Mouse (Mus musculus) left cerebral cortex, postnatal 10 days (tissue): ENCODE data around the gene Pdxp. TPM values are rescaled to one million over a fixed set of nuclear protein-coding genes. Genes with fewer than 3 reads are reported as not detected.

Experiments used
- DNase-seq, 2 experiments: peaks; one replicate each; pipeline ENCODE4 v3.0.0; 2021 to 2022; ENCODE audit warnings: low spot score in 2 of 2, mixed read lengths in 1 of 2; ENCODE audit errors: extremely low spot score in 1 of 2
- intact Hi-C: fragments of 180-260 bp; cut with DNase I; formaldehyde crosslinking; loops from one replicate; pipeline ENCODE4 v1.15.1; 2025
- total RNA-seq, 2 experiments: library from RNA; stranded (reverse); gene quantifications; 2 replicates each; pipeline ENCODE4 v1.2.3; 2021

The Pdxp gene
- total RNA-seq, 2 experiments from 2014 or later, result 146 to 158 TPM

GRCm38 (mm10) chr15:78923585-78923984 lies 9.9 kb downstream of the Pdxp start:
- DNase-seq, result no peak
- intact Hi-C loops, result no loop called here

- intact Hi-C loops, result no loop called here
Observed at GRCm38 (mm10) chr15:78925129-78925528, 11.4 kb downstream of the Pdxp start.

GRCm38 (mm10) chr15:78926021-78926919 lies 12.6 kb downstream of the Pdxp start, which contains the start of gene Lgals1:
TSS of gene Lgals1 (plus strand) at chr15:78926725.
- DNase-seq, result peak in 1 of 2 experiments; percentile 89
- intact Hi-C loops, result no loop called here

More at GRCm38 (mm10) chr15:78925129-78925528, 11.4 kb downstream of the Pdxp start:
- DNase-seq, result no peak

- intact Hi-C loops, result no loop called here
- peak in 1 of 2 experiments; percentile 71 for DNase-seq
Observed at GRCm38 (mm10) chr15:78927021-78927787, 13.5 kb downstream of the Pdxp start.

- intact Hi-C loops, result no loop called here
Observed at GRCm38 (mm10) chr15:78927788-78928457, 14.2 kb downstream of the Pdxp start.

GRCm38 (mm10) chr15:78928539-78928938 lies 14.8 kb downstream of the Pdxp start:
- intact Hi-C loops, result no loop called here
- no peak for DNase-seq

More at GRCm38 (mm10) chr15:78927788-78928457, 14.2 kb downstream of the Pdxp start:
- DNase-seq, result peak in 1 of 2 experiments; percentile 87

- no peak for DNase-seq
- intact Hi-C loops, result no loop called here
Observed at GRCm38 (mm10) chr15:78930192-78930706, 16.5 kb downstream of the Pdxp start.

- intact Hi-C loops, result no loop called here
- DNase-seq, result no peak
Observed at GRCm38 (mm10) chr15:78930801-78931426, 17.2 kb downstream of the Pdxp start.

- no peak for DNase-seq
- intact Hi-C loops, result no loop called here
Observed at GRCm38 (mm10) chr15:78931577-78931976, 17.9 kb downstream of the Pdxp start.

- intact Hi-C loops, result no loop called here
- peak; percentile 85 to 89 for DNase-seq
Observed at GRCm38 (mm10) chr15:78934784-78935320, 21.1 kb downstream of the Pdxp start, which contains the start of gene Nol12. TSS of gene Nol12 (plus strand) at chr15:78934933.

GRCm38 (mm10) chr15:78936403-78936802 lies 22.7 kb downstream of the Pdxp start:
- no peak for DNase-seq
- intact Hi-C loops, result no loop called here

GRCm38 (mm10) chr15:78937311-78937710 lies 23.6 kb downstream of the Pdxp start:
- intact Hi-C loops, result no loop called here
- no peak for DNase-seq

GRCm38 (mm10) chr15:78937963-78938362 lies 24.2 kb downstream of the Pdxp start:
- intact Hi-C loops, result no loop called here
- no peak for DNase-seq

GRCm38 (mm10) chr15:78940325-78940724 lies 26.6 kb downstream of the Pdxp start:
- intact Hi-C loops, result no loop called here

GRCm38 (mm10) chr15:78942663-78943062 lies 28.9 kb downstream of the Pdxp start:
- DNase-seq, result peak; percentile 76 to 84
- intact Hi-C loops, result no loop called here

More at GRCm38 (mm10) chr15:78940325-78940724, 26.6 kb downstream of the Pdxp start:
- DNase-seq, result no peak

- intact Hi-C loops, result no loop called here
- no peak for DNase-seq
Observed at GRCm38 (mm10) chr15:78946232-78946631, 32.5 kb downstream of the Pdxp start.

GRCm38 (mm10) chr15:78947657-78948056 lies 33.9 kb downstream of the Pdxp start, which contains the start of gene Triobp:
TSS of gene Triobp (plus strand) at chr15:78947724.
- intact Hi-C loops, result no loop called here

GRCm38 (mm10) chr15:78948152-78948725 lies 34.5 kb downstream of the Pdxp start:
- intact Hi-C loops, result no loop called here
- no peak for DNase-seq

More at GRCm38 (mm10) chr15:78947657-78948056, 33.9 kb downstream of the Pdxp start, which contains the start of gene Triobp:
- peak; percentile 86 to 95 for DNase-seq
